17 mouse cellular contexts compared by ENCODE assay signal in genomic region chr11:56728204-56729002, GRCm38 (mm10).
DNase-seq lines count a peak whose midpoint lies in the region; ATAC-seq and TF ChIP-seq lines count a peak whose summit lies in the region.
"Had no signal": no experiment of that assay in that cellular context is flagged by ENCODE, and none has a peak within 500 bp of the region (broad histone marks: within the 10 kb centered on the region; RNA-seq: fewer than 3 reads in every experiment).

No protein-coding gene starts in this region.

- H3K36me3 ChIP-seq in heart, embryonic 12.5 days, result no peaks in the 10 kb centered on the region
- no peaks in the 10 kb centered on the region for H3K36me3 ChIP-seq in liver, postnatal 0 days (replicated peaks; ENCODE audit: insufficient read depth, low read length)
- no peaks in the 10 kb centered on the region for H3K36me3 ChIP-seq in liver, embryonic 11.5 days (ENCODE audit: control insufficient read depth, insufficient read depth, low read length)
- no peaks in the 10 kb centered on the region for H3K36me3 ChIP-seq in lung, embryonic 15.5 days
- H3K36me3 ChIP-seq: heart, embryonic 13.5 days; hindbrain, embryonic 15.5 days; limb, embryonic 15.5 days had no signal

- H3K9ac ChIP-seq in heart, embryonic 12.5 days, result no peak overlapping the region
- H3K9ac ChIP-seq in liver, postnatal 0 days (replicated peaks), result no peak overlapping the region
- no peak overlapping the region for H3K9ac ChIP-seq in liver, embryonic 11.5 days (ENCODE audit: low read depth, low read length)
- no peak overlapping the region for H3K9ac ChIP-seq in lung, embryonic 15.5 days
- H3K9ac ChIP-seq: heart, embryonic 13.5 days; hindbrain, embryonic 15.5 days; limb, embryonic 15.5 days had no signal

- H3K27ac ChIP-seq in heart, embryonic 12.5 days (ENCODE audit: poor library complexity, severe bottlenecking), result no peak overlapping the region
- no peak overlapping the region for H3K27ac ChIP-seq in liver, postnatal 0 days (ENCODE audit: low read depth)
- H3K27ac ChIP-seq in liver, embryonic 11.5 days (ENCODE audit: low read depth, low read length), result no peak overlapping the region
- H3K27ac ChIP-seq in lung, embryonic 15.5 days, result no peak overlapping the region
- H3K27ac ChIP-seq: heart, embryonic 13.5 days; hindbrain, embryonic 15.5 days; limb, embryonic 15.5 days had no signal

- no peaks in the 10 kb centered on the region for H3K9me3 ChIP-seq in heart, embryonic 12.5 days (replicated peaks)
- no peaks in the 10 kb centered on the region for H3K9me3 ChIP-seq in liver, postnatal 0 days (ENCODE audit: low read length)
- H3K9me3 ChIP-seq in liver, embryonic 11.5 days (ENCODE audit: control insufficient read depth, low read length), result no peaks in the 10 kb centered on the region
- no peaks in the 10 kb centered on the region for H3K9me3 ChIP-seq in lung, embryonic 15.5 days
- H3K9me3 ChIP-seq: heart, embryonic 13.5 days; hindbrain, embryonic 15.5 days; limb, embryonic 15.5 days had no signal

- no peak overlapping the region for H3K4me3 ChIP-seq in heart, embryonic 12.5 days
- no peak overlapping the region for H3K4me3 ChIP-seq in liver, postnatal 0 days (ENCODE audit: low read depth, low read length)
- no peak overlapping the region for H3K4me3 ChIP-seq in liver, embryonic 11.5 days (ENCODE audit: low read depth, low read length)
- H3K4me3 ChIP-seq in lung, embryonic 15.5 days, result no peak overlapping the region
- H3K4me3 ChIP-seq: erythroblast, embryonic 14.5 days; heart, embryonic 13.5 days; hindbrain, embryonic 15.5 days; limb, embryonic 15.5 days; megakaryocyte, embryonic 14.5 days had no signal

- no peaks in the 10 kb centered on the region for H3K27me3 ChIP-seq in heart, embryonic 12.5 days (replicated peaks)
- H3K27me3 ChIP-seq in liver, postnatal 0 days (ENCODE audit: insufficient read depth, low read length), result no peaks in the 10 kb centered on the region
- no peaks in the 10 kb centered on the region for H3K27me3 ChIP-seq in liver, embryonic 11.5 days (replicated peaks; ENCODE audit: control insufficient read depth, insufficient read depth, low read length)
- no peaks in the 10 kb centered on the region for H3K27me3 ChIP-seq in lung, embryonic 15.5 days
- H3K27me3 ChIP-seq: heart, embryonic 13.5 days; hindbrain, embryonic 15.5 days; limb, embryonic 15.5 days; megakaryocyte, embryonic 14.5 days had no signal

- no peak for TF ChIP-seq CTCF in liver, postnatal 0 days (IDR thresholded peaks at IDR 0.05; ENCODE audit: low read depth)

- 49% methylated on average over 6 of the region's 6 CpGs for WGBS in heart, embryonic 12.5 days
- WGBS in liver, postnatal 0 days (ENCODE audit: insufficient replicate concordance), result 49% methylated on average over 6 of the region's 6 CpGs
- 67% methylated on average over 6 of the region's 6 CpGs for WGBS in liver, embryonic 11.5 days
- 20% methylated on average over 6 of the region's 6 CpGs for WGBS in lung, embryonic 15.5 days

- no peak for TF ChIP-seq EP300 in liver, postnatal 0 days (IDR thresholded peaks at IDR 0.05; ENCODE audit: low read depth)

- no peaks in the 10 kb centered on the region for H3K4me1 ChIP-seq in heart, embryonic 12.5 days (replicated peaks)
- H3K4me1 ChIP-seq in liver, postnatal 0 days (ENCODE audit: insufficient read depth), result no peaks in the 10 kb centered on the region
- no peaks in the 10 kb centered on the region for H3K4me1 ChIP-seq in liver, embryonic 11.5 days (replicated peaks; ENCODE audit: control insufficient read depth, insufficient read depth, low read length)
- H3K4me1 ChIP-seq in lung, embryonic 15.5 days, result no peaks in the 10 kb centered on the region
- H3K4me1 ChIP-seq: heart, embryonic 13.5 days; hindbrain, embryonic 15.5 days; limb, embryonic 15.5 days; megakaryocyte, embryonic 14.5 days had no signal

- peak; percentile 97 for DNase-seq in heart, adult 11 months
- peak; percentile 15 for DNase-seq in liver, postnatal 0 days
- DNase-seq in liver, embryonic 11.5 days (ENCODE audit: low spot score), result no peak
- DNase-seq in adrenal gland, postnatal 25 days, result no peak
- DNase-seq in Muller cell, postnatal 12 days (ENCODE audit: inconsistent ontology term), result no peak
- DNase-seq: adrenal gland, adult 2 months; cerebellum, adult 9-11 months; retina, postnatal 1 day; thymus, postnatal 4 days had no signal

- no peak for ATAC-seq in heart, embryonic 12.5 days (ENCODE audit: insufficient number of reproducible peaks, low FRiP score)
- ATAC-seq in liver, postnatal 0 days, result peak; percentile 27; the same call in 1 of the 2 replicates
- ATAC-seq in liver, embryonic 11.5 days (replicated peaks; ENCODE audit: low FRiP score), result no peak
- peak; percentile 75; the same call in 1 of the 2 replicates for ATAC-seq in lung, embryonic 15.5 days (ENCODE audit: borderline replicate concordance, extremely low read depth, low FRiP score, low TSS enrichment)
- no peak for ATAC-seq in granulocyte monocyte progenitor cell, adult 5-6 weeks (replicated peaks; ENCODE audit: poor library complexity, severe bottlenecking)

- H3K4me2 ChIP-seq in heart, embryonic 12.5 days, result no peak overlapping the region
- H3K4me2 ChIP-seq in liver, postnatal 0 days (ENCODE audit: low read depth, low read length), result no peak overlapping the region
- H3K4me2 ChIP-seq in liver, embryonic 11.5 days, result no peak overlapping the region
- H3K4me2 ChIP-seq in lung, embryonic 15.5 days, result no peak overlapping the region
- H3K4me2 ChIP-seq: heart, embryonic 13.5 days; hindbrain, embryonic 15.5 days; limb, embryonic 15.5 days had no signal

Comparison
In these comparisons a context has a peak if more than half of its experiments do, and no peak if none do; other contexts are left out.
1. DNase-seq: peak in heart, adult 11 months (single experiment) and liver, postnatal 0 days (single experiment); none in liver, embryonic 11.5 days (single experiment), adrenal gland, postnatal 25 days (single experiment) and Muller cell, postnatal 12 days (single experiment).
2. ATAC-seq: peak in liver, postnatal 0 days (single experiment) and lung, embryonic 15.5 days (single experiment); none in heart, embryonic 12.5 days (single experiment), liver, embryonic 11.5 days (single experiment) and granulocyte monocyte progenitor cell, adult 5-6 weeks (single experiment).